Mouse (Mus musculus): ENCODE results near the gene Polr3h.
"Not testable (repeated sequence)": the region's sequence is repeated elsewhere in the genome, so short reads cannot be mapped to it uniquely, and the experiment has no call there.

Gene Polr3h

DNA sequence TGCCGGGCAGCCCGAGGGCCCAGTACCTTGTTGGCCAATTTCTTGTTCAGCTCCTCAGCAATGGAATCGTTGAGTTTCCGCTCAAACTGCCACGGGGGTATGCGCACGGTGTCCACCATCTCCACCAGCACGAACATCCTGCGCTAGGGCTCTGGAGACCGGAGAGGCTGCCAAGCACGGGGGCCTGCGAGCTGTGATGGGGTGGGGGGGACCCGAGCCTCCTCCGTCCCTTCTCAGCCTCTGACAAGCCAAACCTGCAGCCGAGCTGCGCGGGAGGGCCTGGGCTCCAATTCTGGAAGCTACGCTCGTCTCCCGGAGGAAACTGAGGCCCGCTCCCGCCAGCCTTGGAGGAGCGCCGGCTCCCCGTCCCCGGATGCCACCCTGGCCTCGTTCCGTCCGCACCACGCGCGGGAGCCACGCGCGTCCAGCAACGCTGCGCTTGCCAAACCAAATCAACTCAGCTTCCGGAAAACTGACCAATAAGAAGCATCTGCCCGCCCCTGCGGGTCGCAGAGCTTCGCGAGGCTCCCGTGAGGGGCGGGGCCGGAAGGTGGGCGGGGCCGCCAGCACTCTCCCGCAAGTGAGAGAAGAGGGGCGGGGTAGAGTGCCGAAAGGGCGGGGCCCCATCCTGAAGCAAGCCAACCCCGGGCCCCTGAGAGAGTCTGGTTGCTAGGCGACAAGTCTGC, at the start of gene Polr3h:
Gene Polr3h (minus strand): TSS at position 481 of the 686 bp plus-strand sequence.
- peak; percentile 97 for DNase-seq

GRCm38 (mm10) chr15:81975156-81975555, 49.1 kb upstream of the Polr3h start:
- DNase-seq, result not testable (repeated sequence)

GRCm38 (mm10) chr15:81970498-81970897, 44.5 kb upstream of the Polr3h start:
- DNase-seq, result not testable (repeated sequence)

DNA sequence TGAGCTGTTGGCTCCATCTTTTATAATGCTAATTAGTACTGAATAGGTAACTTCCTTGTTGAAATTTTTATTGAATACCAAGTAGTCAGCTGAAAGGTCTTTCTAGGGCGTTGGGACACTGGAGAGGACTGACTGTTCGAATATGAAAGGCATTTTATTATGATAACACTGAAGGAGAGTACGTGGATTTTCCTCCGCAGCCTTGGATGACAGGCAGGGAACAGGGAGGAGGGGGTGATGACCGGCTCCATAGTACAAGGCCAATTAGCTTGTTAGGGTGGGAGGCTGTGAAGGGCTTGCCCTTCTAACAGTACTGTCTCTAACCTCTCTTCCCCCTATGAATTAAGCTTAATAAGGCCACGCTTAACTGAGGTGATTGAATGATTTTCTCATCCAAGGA, 43.6 kb upstream of the Polr3h start:
- DNase-seq, result not testable (repeated sequence)

GRCm38 (mm10) chr15:81969173-81969572, 43.1 kb upstream of the Polr3h start:
- no peak for DNase-seq

DNA sequence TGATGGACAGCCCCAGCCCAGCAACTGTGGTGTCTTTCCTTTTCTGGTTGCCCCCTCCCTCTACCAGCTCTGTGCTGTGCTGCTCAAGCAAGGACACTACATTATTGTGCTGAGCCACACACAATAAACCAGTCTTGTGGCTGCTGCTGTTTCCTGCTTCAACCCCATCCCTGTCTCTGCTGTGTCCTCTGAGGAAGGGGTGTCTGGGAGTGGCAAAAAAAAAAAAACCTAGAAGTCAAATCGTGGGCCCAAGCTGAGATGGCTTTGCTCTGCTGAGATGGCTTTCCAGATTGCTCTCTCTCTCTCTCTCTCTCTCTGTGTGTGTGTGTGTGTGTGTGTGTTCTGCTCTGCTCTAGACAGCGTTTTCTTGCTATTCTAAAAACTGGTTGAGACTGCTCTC, 42.4 kb upstream of the Polr3h start:
- no peak for DNase-seq

DNA sequence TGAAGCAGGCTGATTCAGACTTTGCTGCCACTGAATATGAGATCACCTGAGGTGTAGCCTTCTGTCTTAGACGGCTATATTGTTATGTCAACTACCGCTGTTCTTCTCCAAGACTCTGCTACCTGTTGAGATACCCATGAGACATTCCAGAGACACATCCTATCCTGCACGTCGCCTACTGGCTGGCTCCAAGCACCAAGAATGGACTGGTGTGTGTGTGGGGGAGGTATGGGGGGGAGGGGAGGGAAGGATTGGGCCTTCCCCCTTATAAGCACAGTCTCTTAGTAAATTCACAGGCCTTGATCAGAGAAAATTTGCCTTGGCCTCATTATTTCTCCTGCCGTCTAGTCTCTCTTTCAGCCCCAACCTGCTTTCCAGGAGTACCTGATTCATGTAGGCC, 41.8 kb upstream of the Polr3h start:
- DNase-seq, result no peak

GRCm38 (mm10) chr15:81966062-81966829, 40.2 kb upstream of the Polr3h start:
- no peak for DNase-seq

GRCm38 (mm10) chr15:81964980-81965545, 39.0 kb upstream of the Polr3h start:
- no peak for DNase-seq

GRCm38 (mm10) chr15:81964262-81964661, 38.2 kb upstream of the Polr3h start:
- no peak for DNase-seq

- no peak for DNase-seq
These were observed 35.0 kb upstream of the Polr3h start for GRCm38 (mm10) chr15:81961078-81961451.

DNA sequence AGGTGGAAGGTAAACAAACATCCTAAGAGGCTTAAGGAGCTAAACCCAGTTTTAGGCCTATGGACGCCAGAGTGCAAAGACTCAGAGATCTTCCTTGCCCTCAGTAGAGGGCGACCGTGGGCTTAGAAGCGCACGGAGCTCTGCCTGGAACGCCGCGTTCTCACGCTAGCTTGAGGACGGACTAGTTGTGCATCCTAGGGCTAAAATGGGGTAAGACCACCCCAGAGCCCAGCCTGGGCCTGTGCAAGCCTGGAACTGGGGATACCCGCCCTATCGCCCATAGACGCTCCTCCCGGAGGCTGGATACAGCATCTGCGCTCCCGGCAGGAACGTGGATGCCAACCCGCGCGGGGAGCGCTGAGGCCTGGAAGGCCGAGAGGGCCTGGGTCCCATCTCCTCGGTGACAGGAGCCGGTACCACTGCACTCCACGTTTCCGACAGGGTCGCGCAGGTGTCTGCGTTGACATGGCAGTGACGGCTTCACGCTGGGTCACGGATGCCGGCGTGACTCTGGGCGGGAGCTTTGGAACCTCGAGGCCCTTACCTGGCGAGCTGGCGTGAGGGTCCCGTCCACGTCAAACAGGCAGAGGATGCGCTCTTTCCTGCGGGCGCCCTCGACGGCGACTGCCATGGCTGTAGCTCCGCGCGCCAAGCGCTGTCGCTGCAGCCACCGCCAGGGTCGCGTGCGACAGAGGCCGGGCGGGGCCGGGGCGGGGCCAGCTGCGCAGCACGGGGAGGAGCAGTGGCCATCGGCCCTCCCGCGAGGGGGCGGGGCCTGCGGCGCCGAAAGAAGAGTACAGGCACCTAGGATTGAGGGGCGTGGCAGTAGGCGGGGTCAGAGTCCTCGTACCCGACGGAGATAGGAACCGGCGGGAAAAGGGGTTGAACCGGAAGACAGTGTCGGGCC, 34.4 kb upstream of the Polr3h start, which contains the start of gene Pmm1:
Gene Pmm1 (minus strand): TSS at position 760 of the 907 bp plus-strand sequence.
- DNase-seq, result peak; percentile 99

GRCm38 (mm10) chr15:81958906-81959305, 32.9 kb upstream of the Polr3h start:
- no peak for DNase-seq

- peak; percentile 63 for DNase-seq
These were observed 31.6 kb upstream of the Polr3h start for GRCm38 (mm10) chr15:81957598-81957997.

GRCm38 (mm10) chr15:81956457-81956856, 30.4 kb upstream of the Polr3h start:
- peak; percentile 55 for DNase-seq

GRCm38 (mm10) chr15:81955414-81955813, 29.4 kb upstream of the Polr3h start:
- no peak for DNase-seq

DNA sequence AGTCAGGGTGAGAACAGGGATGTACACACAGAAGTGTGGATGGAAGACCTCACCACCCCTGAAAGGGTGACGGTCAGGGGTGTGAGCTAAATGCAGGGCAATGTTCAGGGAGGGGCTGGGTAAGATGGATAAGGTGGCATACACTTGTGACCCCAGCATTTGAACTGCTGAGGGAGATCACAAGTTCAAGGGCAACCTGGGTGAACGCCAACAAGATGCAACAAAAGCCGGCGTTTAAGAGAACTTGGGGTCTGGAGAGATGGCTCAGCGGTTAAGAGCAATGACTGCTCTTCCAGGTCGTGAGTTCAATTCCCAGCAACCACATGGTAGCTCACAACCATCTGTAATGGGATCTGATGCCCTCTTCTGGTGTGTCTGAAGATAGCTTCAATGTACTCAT, 28.7 kb upstream of the Polr3h start:
- no peak for DNase-seq

GRCm38 (mm10) chr15:81954151-81954583, 28.1 kb upstream of the Polr3h start:
- DNase-seq, result no peak

- DNase-seq, result no peak
These were observed 26.3 kb upstream of the Polr3h start for GRCm38 (mm10) chr15:81952310-81952709.

GRCm38 (mm10) chr15:81951159-81951558, 25.1 kb upstream of the Polr3h start:
- DNase-seq, result no peak

DNA sequence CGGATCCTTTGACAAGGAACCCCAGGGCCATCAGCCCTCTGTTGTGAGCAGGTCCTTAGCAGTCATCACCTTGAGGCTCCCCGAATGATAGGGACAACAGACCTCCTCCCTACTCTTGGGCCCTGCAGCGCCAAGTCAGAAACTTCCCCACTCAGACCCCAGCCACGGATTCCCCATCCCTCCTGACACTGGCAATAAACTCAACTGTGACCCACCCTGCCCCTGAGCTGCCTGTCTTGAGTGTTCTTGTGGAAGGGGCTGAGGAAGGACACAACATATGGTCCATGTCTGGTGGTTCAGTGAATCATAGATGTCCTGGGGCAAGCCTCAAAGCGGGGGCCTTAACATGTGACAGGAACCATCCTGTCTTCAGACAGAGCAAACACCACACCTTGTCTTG, 24.7 kb upstream of the Polr3h start:
- no peak for DNase-seq

DNA sequence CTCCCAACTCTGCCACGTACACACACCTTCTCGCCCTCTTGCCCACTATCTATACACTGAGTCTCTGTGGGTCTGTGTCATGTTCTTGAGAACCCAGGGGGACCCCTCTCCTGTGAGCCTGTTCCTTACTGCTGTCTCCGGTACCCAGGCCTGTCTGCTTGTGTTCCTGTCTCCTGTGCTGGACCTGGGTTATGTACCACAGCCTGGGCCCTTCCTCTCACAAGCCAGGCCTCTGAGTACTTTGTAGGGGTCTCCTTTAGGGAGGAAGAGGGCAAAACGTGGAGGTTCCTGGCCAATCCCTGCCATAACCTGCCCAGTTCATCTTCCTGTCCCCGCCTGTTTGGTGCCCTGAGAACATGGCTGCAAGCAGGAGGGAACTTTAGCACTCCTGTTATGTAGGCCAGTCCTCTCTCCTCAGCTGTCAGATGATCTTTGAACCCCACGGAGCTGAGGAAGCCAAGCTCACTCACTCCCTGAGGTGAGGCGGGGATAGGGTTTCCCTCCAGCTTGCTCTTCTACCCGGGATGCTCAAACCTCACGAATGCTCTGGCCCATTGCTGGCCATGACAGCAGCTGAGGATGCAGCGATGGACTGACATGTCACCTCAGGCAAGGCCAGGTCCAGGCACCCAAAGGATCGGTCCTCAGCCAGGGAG, 23.6 kb upstream of the Polr3h start:
- DNase-seq, result no peak
